Mouse (Mus musculus): Measurements from ENCODE around the gene Supt6.
A peak's percentile ranks its signal among the peaks of the same experiment; 100 is the strongest.
"Not testable (repeated sequence)": the region's sequence is repeated elsewhere in the genome, so short reads cannot be mapped to it uniquely, and the experiment has no call there.

The Supt6 gene

GRCm38 (mm10) chr11:78245627-78246317 lies at the start of gene Supt6, which contains the start of gene Sdf2:
Gene Supt6, minus strand, starts transcription at chr11:78245987.
Gene Sdf2, plus strand, starts transcription at chr11:78245746.
- DNase-seq (ENCODE audit: low spot score), result peak; percentile 83

DNA sequence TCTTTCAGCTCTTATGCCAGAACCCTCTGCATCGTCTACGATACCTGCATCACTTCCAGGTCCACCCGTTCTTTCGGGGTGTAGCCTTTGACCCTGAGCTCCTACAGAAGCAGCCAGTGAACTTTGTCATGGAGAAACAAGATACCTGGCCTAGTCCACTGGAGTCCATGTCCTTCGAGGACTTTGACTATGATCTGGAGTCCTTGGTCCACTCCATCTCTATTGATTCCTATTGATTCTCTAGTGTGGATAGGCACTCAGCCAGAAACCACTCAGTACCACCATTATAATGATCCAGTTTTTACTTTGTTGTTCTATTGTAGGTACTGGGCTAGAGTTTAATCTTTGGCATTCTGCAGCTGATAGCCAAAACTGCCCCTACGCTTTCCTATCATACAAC lies 48.8 kb upstream of the Supt6 start:
- DNase-seq (ENCODE audit: low spot score), result no peak

DNA sequence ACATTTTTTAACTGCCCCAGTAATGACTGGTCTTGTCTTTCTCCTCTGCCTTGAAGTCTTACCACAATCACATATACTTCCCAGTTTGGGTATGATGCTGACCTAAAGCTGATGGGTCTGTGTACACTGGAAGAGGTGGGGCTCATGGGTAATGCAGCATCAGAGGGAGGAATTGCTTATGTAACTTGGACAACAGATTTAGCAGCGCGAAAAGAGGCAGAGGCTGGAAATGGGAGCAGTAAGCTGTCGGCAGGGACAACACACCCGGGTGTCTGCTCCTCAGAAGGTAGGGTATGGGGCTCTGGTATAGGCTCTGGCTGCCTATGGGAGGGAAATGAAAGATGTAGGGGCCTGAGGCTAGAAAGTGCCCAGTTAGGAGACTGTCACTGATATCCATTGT lies 44.9 kb upstream of the Supt6 start, which contains the start of gene BC030499:
BC030499 (plus strand) TSS at position 188 of the 400 bp plus-strand sequence.
- no peak for DNase-seq (ENCODE audit: low spot score)

- no peak for DNase-seq (ENCODE audit: low spot score)
Measured at GRCm38 (mm10) chr11:78289146-78289763, 43.5 kb upstream of the Supt6 start.

- no peak for DNase-seq (ENCODE audit: low spot score)
Measured at GRCm38 (mm10) chr11:78279586-78279985, 33.8 kb upstream of the Supt6 start.

DNA sequence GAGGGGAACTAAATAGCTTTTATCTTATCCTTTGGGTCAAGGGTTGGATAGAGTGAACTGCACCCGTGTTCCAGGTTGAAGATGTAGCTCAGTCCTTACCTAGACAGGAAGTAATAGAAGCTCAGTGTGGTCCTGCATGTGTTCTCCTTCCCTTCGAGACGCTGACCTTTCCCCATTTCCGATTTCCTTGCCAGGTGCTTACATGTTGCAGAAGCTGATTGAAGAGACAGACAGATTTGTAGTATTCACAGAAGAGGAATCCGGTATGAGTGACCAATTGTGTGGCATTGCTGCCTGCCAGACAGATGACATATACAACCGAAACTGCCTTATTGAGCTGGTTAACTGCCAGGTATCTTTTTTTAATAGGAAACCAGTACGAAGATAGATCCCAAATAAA lies 33.1 kb upstream of the Supt6 start:
- DNase-seq (ENCODE audit: low spot score), result no peak

- DNase-seq (ENCODE audit: low spot score), result not testable (repeated sequence)
Measured at GRCm38 (mm10) chr11:78276169-78276568, 30.4 kb upstream of the Supt6 start.

DNA sequence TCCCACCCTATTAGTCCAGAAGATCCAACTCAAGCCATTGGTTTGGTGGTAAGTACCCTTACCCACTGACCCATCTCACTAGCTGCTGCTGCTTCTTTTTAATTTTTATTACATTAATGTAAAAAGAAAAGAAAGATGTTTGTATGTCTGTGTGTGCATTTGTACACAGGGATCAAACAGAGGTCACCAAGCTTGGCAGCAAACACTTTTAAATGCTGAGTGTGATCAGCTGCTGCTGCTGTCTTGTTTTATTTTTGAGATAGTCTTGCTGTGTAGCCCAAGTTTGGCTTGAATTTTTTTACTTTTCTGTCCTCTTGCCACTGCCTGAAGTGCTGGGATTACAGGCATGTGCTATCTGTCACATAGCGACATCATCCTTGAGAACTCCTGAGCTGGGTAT lies 29.8 kb upstream of the Supt6 start:
- DNase-seq (ENCODE audit: low spot score), result no peak

- DNase-seq (ENCODE audit: low spot score), result no peak
Measured at GRCm38 (mm10) chr11:78271986-78272385, 26.2 kb upstream of the Supt6 start.

DNA sequence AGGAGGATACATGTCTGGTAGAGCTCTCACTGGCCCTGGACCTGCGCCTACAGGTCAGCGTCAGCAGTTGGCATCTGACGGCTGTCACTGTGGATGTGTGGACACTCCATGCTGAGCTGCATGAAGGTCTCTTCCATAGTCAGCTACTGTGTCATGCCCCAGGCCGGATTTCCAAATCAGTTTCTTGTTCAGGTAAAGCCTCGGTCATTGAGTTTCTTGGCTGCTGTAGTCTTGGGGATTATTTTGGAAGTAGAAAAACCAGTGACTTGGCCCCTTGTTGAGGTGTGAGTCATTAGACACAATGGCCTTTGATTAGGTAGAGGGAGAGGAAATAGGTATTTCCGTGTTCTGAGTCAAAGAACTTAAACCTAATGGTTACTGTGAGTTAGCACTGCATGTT lies 19.8 kb upstream of the Supt6 start:
- DNase-seq (ENCODE audit: low spot score), result no peak

GRCm38 (mm10) chr11:78262550-78262949 lies 16.8 kb upstream of the Supt6 start:
- no peak for DNase-seq (ENCODE audit: low spot score)

DNA sequence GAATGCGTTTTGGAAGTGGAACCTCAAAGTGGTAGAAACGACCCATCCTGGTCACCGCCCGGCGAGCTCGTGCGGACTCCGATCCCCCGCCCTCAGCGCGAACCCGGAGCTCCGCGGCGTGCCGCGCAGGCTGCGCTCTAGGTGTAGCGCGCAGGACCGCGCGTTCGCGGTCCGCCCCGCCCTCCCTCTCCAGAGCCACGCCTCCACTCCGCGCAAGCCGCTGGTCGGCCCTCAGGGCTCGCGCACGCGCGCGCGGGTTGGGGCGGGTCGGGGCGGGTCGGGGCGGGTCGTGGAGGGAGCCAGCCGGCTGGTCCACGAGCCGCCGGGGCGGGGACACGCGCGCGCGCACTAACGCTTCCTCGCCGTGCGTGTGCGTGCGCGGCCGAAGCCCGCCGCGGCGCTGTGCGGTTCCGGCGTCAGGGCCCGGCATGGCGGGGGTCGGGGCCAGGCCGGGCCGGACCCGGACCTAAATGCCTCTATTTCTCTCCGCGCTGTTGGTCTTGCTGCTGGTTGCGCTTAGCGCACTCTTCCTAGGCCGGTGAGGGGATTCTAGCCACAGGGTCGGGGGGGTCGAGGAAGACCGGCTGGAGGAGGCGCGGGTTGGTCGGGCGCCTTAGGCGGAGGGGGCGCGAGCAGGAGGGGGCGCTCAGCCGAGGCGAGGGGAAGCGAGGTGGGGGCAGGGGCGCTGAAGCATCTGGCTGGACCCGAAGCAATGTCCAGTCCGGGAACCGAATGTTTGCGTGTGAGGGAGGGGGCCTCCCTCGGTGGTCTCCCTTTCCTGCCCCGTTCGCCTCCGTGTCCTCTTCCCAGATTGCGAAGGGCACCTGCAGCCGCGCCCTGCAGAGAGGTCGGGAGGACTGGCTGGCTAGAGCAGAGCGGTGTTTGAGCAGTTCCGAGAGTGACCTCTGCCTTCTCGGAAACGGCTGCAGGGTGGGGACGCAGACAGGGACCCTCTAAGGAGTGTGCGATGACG lies 15.9 kb upstream of the Supt6 start, which contains the start of gene 2610507B11Rik:
2610507B11Rik (plus strand) TSS at position 373 of the 973 bp plus-strand sequence.
- peak; percentile 73 for DNase-seq (ENCODE audit: low spot score)

- no peak for DNase-seq (ENCODE audit: low spot score)
Measured at GRCm38 (mm10) chr11:78260489-78261258, 14.9 kb upstream of the Supt6 start.

DNA sequence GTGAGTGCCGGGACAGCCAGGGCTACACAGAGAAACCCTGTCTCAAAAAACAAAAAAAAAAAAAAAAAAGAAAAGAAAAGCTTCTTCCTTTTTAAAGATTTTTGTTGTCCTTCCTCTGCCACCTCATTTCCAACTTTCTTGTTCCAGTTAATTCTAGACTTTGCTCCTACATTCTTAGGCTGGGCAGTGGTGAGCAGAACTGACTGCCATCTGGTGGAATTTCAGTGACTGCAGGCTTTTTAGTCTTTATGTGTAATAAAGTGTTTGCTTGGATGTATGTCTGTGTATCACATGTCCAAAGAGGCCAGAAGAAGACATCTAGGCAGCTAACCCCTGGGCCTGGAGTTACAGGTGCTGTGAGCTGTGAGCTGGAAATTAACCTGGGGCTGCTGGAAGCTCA lies 10.8 kb upstream of the Supt6 start:
- no peak for DNase-seq (ENCODE audit: low spot score)

- no peak for DNase-seq (ENCODE audit: low spot score)
Measured at GRCm38 (mm10) chr11:78247727-78248140, 1.9 kb upstream of the Supt6 start.

DNA sequence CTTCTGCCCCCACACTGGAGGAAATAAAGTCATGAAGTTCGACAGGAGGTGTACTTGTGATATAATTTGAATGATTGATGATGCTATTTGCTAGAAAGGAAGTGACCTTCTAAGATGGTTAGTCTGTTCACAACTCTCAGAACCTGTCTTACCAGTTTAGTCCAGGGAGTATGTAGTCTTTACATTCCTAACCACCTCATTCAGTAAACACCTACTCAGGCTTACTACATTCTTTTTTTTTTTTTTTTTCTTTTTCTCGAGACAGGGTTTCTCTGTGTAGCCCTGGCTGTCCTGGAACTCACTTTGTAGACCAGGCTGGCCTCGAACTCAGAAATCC lies 1.2 kb upstream of the Supt6 start:
- DNase-seq (ENCODE audit: low spot score), result no peak

DNA sequence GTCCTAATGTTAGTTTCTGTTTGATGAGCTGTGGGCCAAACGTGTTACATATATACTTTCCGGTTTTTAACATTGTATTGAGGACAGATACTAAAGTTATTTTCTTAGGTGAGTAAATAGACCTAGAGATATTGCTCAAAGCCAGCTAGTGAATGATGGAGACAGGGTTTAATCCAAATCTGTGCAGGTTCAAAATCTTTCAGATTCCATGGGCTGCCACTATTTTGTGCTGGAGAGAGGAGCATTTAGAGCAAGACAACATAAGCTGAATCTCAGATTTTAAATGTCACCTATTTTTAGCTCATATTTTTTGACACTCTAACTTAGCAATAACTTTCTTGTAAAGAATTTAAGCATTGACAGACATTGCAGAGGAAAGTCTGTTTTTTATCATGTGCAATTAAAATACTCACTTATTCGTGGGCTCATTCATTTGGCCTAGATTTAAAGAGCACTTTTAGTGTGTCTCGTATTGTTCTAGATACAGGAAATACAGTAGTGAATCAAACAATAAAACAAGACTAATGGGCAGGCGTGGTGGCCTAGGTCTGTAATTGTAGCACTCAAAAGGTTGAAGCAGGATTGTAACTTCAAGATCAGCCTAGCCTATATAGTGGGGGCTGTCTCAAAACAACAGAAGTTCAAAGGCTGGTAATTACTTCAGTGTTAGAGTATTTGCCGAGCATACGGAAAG lies 678 bp upstream of the Supt6 start:
- DNase-seq (ENCODE audit: low spot score), result no peak

DNA sequence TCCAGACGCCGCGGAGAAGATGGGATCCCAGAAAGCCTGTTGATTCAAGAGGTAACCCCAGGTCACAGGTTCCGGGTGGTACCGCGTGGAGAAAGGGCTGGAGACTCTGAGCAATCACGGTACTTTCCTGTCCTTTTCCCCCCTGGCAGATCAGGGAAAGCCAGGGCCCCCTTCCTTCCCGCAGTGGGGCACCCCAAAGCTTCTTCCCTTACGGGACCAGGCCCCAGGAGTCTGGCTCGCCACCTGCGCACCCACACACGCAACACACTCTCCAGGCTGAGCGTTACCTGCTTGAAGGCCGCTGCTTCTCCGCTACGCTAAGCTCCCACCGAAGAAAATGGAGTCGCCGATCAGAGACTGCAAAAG lies 543 bp downstream of the Supt6 start:
- no peak for DNase-seq (ENCODE audit: low spot score)

DNA sequence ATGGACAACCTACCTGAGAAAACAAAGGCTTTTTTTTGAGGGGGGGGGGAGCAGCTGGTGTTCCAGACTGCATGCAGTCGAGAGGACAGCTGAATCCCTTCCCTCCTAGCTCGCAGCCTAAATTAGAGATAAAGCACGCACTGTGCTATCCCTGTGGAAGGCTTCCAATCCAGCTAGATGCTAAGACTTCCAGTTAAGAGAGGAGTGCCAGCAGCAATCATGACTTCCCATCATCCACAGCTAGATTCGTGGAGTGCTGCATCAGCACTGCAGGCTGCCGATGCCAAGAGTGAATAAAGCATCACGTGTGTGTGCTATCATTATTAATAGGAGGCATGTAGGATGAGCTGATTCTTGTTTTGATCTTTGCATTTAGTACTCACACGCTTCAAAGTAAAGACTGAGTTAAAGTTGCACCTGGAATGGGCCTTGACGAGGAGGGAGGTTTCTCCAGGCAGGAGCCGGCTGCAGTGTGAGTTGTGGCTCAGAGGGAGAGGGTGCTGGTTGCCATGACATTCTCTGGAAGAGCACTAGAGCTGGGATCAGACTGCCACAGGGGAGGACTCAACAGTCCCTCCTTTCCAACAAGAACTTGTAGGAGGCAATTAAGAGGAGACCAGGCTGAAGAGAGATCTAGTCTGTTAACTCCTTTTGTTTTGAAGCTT lies 5.5 kb downstream of the Supt6 start:
- no peak for DNase-seq (ENCODE audit: low spot score)

GRCm38 (mm10) chr11:78231518-78231917 lies 14.3 kb downstream of the Supt6 start:
- DNase-seq (ENCODE audit: low spot score), result no peak

GRCm38 (mm10) chr11:78223586-78223985 lies 22.2 kb downstream of the Supt6 start:
- no peak for DNase-seq (ENCODE audit: low spot score)

Measured in ovary, postnatal 10 days (tissue).